Mouse (Mus musculus) neutrophil, adult 5-6 weeks (primary cell): Measurements from ENCODE around the gene Dach1. TPM values are rescaled to one million over a fixed set of nuclear protein-coding genes. Genes with fewer than 3 reads are reported as not detected.
A peak's percentile ranks its signal among the peaks of the same experiment; 100 is the strongest.

ENCODE experiments used
- ATAC-seq: fragments of 151-379, 151-347 bp; 2 replicates; pipeline ENCODE4 v1.8.0; 2017; ENCODE audit warnings: mild to moderate bottlenecking, moderate TSS enrichment; ENCODE audit not compliant: insufficient number of reproducible peaks, poor library complexity, low FRiP score, severe bottlenecking; ENCODE audit errors: extremely low read depth
- total RNA-seq: library from RNA; stranded (forward); fragments of 200-1000 nt; gene quantifications from 2 replicates; pipeline ENCODE4 v1.2.3, GENCODE M21; 2017

The Dach1 gene
- total RNA-seq, 1 experiment from 2014 or later = 3.6 TPM

- ATAC-seq = no peak
Observed at GRCm38 (mm10) chr14:98116627-98117026, 52.9 kb downstream of the Dach1 start.

- no peak for ATAC-seq
Observed at GRCm38 (mm10) chr14:98113106-98113505, 56.5 kb downstream of the Dach1 start.

- no peak for ATAC-seq
Observed at GRCm38 (mm10) chr14:98109929-98110328, 59.6 kb downstream of the Dach1 start.

GRCm38 (mm10) chr14:98108764-98109163 lies 60.8 kb downstream of the Dach1 start:
- no peak for ATAC-seq

- ATAC-seq = no peak
Observed at GRCm38 (mm10) chr14:98106208-98106607, 63.4 kb downstream of the Dach1 start.

GRCm38 (mm10) chr14:98104314-98104955 lies 65.1 kb downstream of the Dach1 start:
- no peak for ATAC-seq

- ATAC-seq = no peak
Observed at GRCm38 (mm10) chr14:98095229-98095628, 74.3 kb downstream of the Dach1 start.

- ATAC-seq = no peak
Observed at GRCm38 (mm10) chr14:98089246-98089645, 80.3 kb downstream of the Dach1 start.

GRCm38 (mm10) chr14:98087355-98087754 lies 82.2 kb downstream of the Dach1 start:
- peak; percentile 44; the same call in 1 of the 2 replicates for ATAC-seq

- ATAC-seq = no peak
Observed at GRCm38 (mm10) chr14:98086794-98087193, 82.8 kb downstream of the Dach1 start.

GRCm38 (mm10) chr14:98085141-98085540 lies 84.4 kb downstream of the Dach1 start:
- no peak for ATAC-seq

- ATAC-seq = no peak
Observed at GRCm38 (mm10) chr14:98084720-98085119, 84.8 kb downstream of the Dach1 start.

GRCm38 (mm10) chr14:98083419-98083818 lies 86.1 kb downstream of the Dach1 start:
- no peak for ATAC-seq

GRCm38 (mm10) chr14:98080014-98080413 lies 89.6 kb downstream of the Dach1 start:
- ATAC-seq = no peak

- ATAC-seq = no peak
Observed at GRCm38 (mm10) chr14:98077996-98078395, 91.6 kb downstream of the Dach1 start.

- ATAC-seq = no peak
Observed at GRCm38 (mm10) chr14:98073421-98074080, 96.0 kb downstream of the Dach1 start.

- no peak for ATAC-seq
Observed at GRCm38 (mm10) chr14:98072647-98073420, 96.7 kb downstream of the Dach1 start.

- no peak for ATAC-seq
Observed at GRCm38 (mm10) chr14:98071877-98072276, 97.7 kb downstream of the Dach1 start.

- ATAC-seq = no peak
Observed at GRCm38 (mm10) chr14:98067273-98067905, 102.2 kb downstream of the Dach1 start.
